In the genomic region with DNA sequence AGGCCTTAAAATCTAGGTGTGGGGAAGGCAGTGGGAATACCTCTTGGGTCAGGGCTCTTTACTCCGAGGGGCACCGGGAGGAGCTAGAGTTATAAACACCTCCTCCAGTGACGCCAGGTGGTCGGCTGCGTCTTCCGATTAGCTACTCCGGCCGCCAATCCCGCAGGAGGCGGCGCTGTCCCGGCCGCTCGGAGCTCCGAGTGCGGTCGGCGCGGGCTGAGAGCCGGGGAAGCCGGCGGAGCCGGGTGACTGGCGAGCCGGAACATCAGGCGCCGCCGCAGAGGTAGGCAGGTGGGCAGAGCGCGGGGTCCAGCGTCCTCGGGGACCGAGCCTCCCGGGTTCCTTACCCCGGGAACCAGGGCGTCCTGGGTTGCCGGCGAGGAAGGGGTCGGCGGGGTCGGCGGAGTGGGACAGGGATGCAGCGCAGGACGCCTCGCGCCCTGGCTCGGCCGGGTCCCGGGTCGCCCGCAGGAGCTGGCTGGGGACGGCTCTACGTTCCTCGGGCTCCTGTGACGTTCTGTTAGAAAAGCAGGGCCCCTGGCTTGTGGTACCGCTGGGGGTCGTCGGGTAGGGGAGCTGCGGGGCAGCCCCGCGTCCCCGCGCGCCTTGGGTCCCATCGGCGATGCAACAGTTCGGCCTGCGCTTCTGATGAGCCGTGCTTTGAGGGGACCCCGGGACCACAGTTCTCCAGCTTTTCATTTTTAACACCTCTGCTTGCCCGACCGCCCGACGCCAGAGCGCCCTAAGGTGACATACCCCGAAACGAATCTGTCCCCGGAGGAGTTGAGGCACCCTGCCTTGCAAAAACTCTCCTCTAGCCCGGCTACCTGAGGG, we compare ENCODE assay signal across 8 mouse cellular contexts. TPM values are rescaled to one million over a fixed set of nuclear protein-coding genes. Genes with fewer than 3 reads are reported as not detected.
A peak's percentile ranks its signal among the peaks of the same experiment; 100 is the strongest.
DNase-seq lines count a peak whose midpoint lies in the region; ATAC-seq and TF ChIP-seq lines count a peak whose summit lies in the region.

TSS of gene Plekhh2 (plus strand) at position 214 of the 834 bp plus-strand sequence.

- no peaks in the 10 kb centered on the region for H3K79me2 ChIP-seq in CH12.LX (replicated peaks; ENCODE audit: control insufficient read depth, extremely low read depth, insufficient read depth, poor library complexity, severe bottlenecking)

- no peaks in the 10 kb centered on the region for H3K36me3 ChIP-seq in CH12.LX (replicated peaks in 1 of 2; ENCODE audit: control insufficient read depth in 1 of 2, insufficient read depth in 1 of 2, low read length in 1 of 2)
- H3K36me3 ChIP-seq in forebrain, embryonic 14.5 days (ENCODE audit: control insufficient read depth, insufficient read depth, low read length): no peaks in the 10 kb centered on the region
- no peaks in the 10 kb centered on the region for H3K36me3 ChIP-seq in heart, postnatal 0 days (replicated peaks; ENCODE audit: control insufficient read depth, insufficient read depth, low read length)
- H3K36me3 ChIP-seq in liver, embryonic 14.5 days (replicated peaks; ENCODE audit: control insufficient read depth, insufficient read depth, low read depth): no peaks in the 10 kb centered on the region
- no peaks in the 10 kb centered on the region for H3K36me3 ChIP-seq in neural tube, embryonic 12.5 days

- peak; percentile 47 for TF ChIP-seq POLR2A in CH12.LX (IDR thresholded peaks at IDR 0.05; ENCODE audit: low read depth, low read length)

- ATAC-seq in forebrain, embryonic 14.5 days: peak; percentile 92
- peak; percentile 87 for ATAC-seq in heart, postnatal 0 days (ENCODE audit: insufficient read depth, low read depth)
- 0 out of 2 replicates have a peak, but pooled peaks have one; percentile 21 for ATAC-seq in liver, embryonic 14.5 days (ENCODE audit: insufficient read depth)
- peak; percentile 88 for ATAC-seq in neural tube, embryonic 12.5 days (ENCODE audit: low FRiP score, low read depth)

- WGBS in forebrain, embryonic 14.5 days: under 1% methylated on average over 77 of the region's 79 CpGs
- under 1% methylated on average over 77 of the region's 79 CpGs for WGBS in heart, postnatal 0 days
- 1% methylated on average over 79 of the region's 79 CpGs for WGBS in liver, embryonic 14.5 days (ENCODE audit: insufficient replicate concordance)
- under 1% methylated on average over 79 of the region's 79 CpGs for WGBS in neural tube, embryonic 12.5 days

- no peak for TF ChIP-seq RAD21 in CH12.LX (IDR thresholded peaks at IDR 0.05; ENCODE audit: low read depth, low read length)

- dilution Hi-C loops in CH12.LX (cut with MboI; ENCODE audit: extremely low pct_ligation_motif_present, extremely low pct_unique_long_range_greater_than_20kb, low sequenced_read_pairs): no loop called here

- in situ Hi-C loops in CH12.LX (cut with MboI; ENCODE audit: low pct_ligation_motif_present, low pct_unique_long_range_greater_than_20kb, low sequenced_read_pairs): no loop called here

- DNase-seq in CH12.LX (ENCODE audit: extremely low read depth): no peak
- DNase-seq in forebrain, embryonic 14.5 days (ENCODE audit: low spot score): peak; percentile 85
- DNase-seq in heart, postnatal 0 days (ENCODE audit: low spot score): peak; percentile 62
- DNase-seq in kidney, postnatal 25 days: peak; percentile 85 to 92
- DNase-seq in liver, embryonic 14.5 days (ENCODE audit: low read depth in 3 of 3, low spot score in 3 of 3): peak; percentile 1 to 22 (median 3)
- DNase-seq in thymus, postnatal 0 days (ENCODE audit: low spot score): peak; percentile 27

- no peak for TF ChIP-seq CTCF in CH12.LX (conservative IDR thresholded peaks at IDR 0.05 in 1 of 2, IDR thresholded peaks at IDR 0.05 in 1 of 2; ENCODE audit: low read depth in 2 of 2, low read length in 2 of 2)
- TF ChIP-seq CTCF in heart, postnatal 0 days (IDR thresholded peaks at IDR 0.05; ENCODE audit: low read depth): no peak
- TF ChIP-seq CTCF in liver, embryonic 14.5 days (IDR thresholded peaks at IDR 0.05; ENCODE audit: low read depth): no peak

- H3K27ac ChIP-seq in CH12.LX (ENCODE audit: insufficient read depth, low read depth): peak within 1 kb of the TSS; percentile 15; the same call in 1 of the 2 replicates
- no peak within 1 kb of the TSS for H3K27ac ChIP-seq in brown adipose tissue, adult 24 weeks (replicated peaks; ENCODE audit: low read depth, low read length)
- H3K27ac ChIP-seq in forebrain, embryonic 14.5 days (ENCODE audit: low read depth, low read length): no peak within 1 kb of the TSS
- peak within 1 kb of the TSS; percentile 47 for H3K27ac ChIP-seq in heart, postnatal 0 days (ENCODE audit: low read depth)
- H3K27ac ChIP-seq in liver, embryonic 14.5 days: no peak within 1 kb of the TSS
- H3K27ac ChIP-seq in neural tube, embryonic 12.5 days: no peak within 1 kb of the TSS

- H3K9ac ChIP-seq in CH12.LX (ENCODE audit: insufficient read depth, low read depth): peak within 1 kb of the TSS; percentile 24
- peak within 1 kb of the TSS; percentile 73 for H3K9ac ChIP-seq in forebrain, embryonic 14.5 days (ENCODE audit: low read length)
- H3K9ac ChIP-seq in heart, postnatal 0 days (replicated peaks; ENCODE audit: low read depth, low read length): peak within 1 kb of the TSS; percentile 71
- H3K9ac ChIP-seq in liver, embryonic 14.5 days (replicated peaks): no peak within 1 kb of the TSS; the same call in 1 of the 2 replicates
- peak within 1 kb of the TSS; percentile 74 for H3K9ac ChIP-seq in neural tube, embryonic 12.5 days

- H3K9me3 ChIP-seq in CH12.LX (replicated peaks; ENCODE audit: low read length): no peaks in the 10 kb centered on the region
- H3K9me3 ChIP-seq in forebrain, embryonic 14.5 days (replicated peaks; ENCODE audit: control insufficient read depth, low read length): no peaks in the 10 kb centered on the region
- no peaks in the 10 kb centered on the region for H3K9me3 ChIP-seq in heart, postnatal 0 days (replicated peaks; ENCODE audit: control insufficient read depth, low read length)
- H3K9me3 ChIP-seq in liver, embryonic 14.5 days (ENCODE audit: control insufficient read depth, low read length): no peaks in the 10 kb centered on the region
- no peaks in the 10 kb centered on the region for H3K9me3 ChIP-seq in neural tube, embryonic 12.5 days

- peak within 1 kb of the TSS; percentile 87 for H3K4me2 ChIP-seq in CH12.LX (ENCODE audit: insufficient read depth, low read depth, poor library complexity, severe bottlenecking)
- H3K4me2 ChIP-seq in forebrain, embryonic 14.5 days (ENCODE audit: low read length): peak within 1 kb of the TSS; percentile 95
- H3K4me2 ChIP-seq in heart, postnatal 0 days (ENCODE audit: low read depth, low read length): peak within 1 kb of the TSS; percentile 98
- H3K4me2 ChIP-seq in liver, embryonic 14.5 days (ENCODE audit: low read depth): peak within 1 kb of the TSS; percentile 57
- peak within 1 kb of the TSS; percentile 96 for H3K4me2 ChIP-seq in neural tube, embryonic 12.5 days (replicated peaks)

- no peaks in the 10 kb centered on the region for H3K27me3 ChIP-seq in CH12.LX (replicated peaks)
- peaks cover 10% of the 10 kb centered on the region; the same call in 1 of the 2 replicates for H3K27me3 ChIP-seq in forebrain, embryonic 14.5 days (replicated peaks; ENCODE audit: control insufficient read depth, insufficient read depth, low read length)
- H3K27me3 ChIP-seq in heart, postnatal 0 days (ENCODE audit: control insufficient read depth, insufficient read depth, low read length): no peaks in the 10 kb centered on the region
- H3K27me3 ChIP-seq in liver, embryonic 14.5 days (ENCODE audit: control insufficient read depth, insufficient read depth, low read length): peaks cover 25% of the 10 kb centered on the region
- 0 out of 2 replicates have a peak, but pooled peaks cover 9% of the 10 kb centered on the region for H3K27me3 ChIP-seq in neural tube, embryonic 12.5 days (replicated peaks)

- peak within 1 kb of the TSS; percentile 28 to 68 (median 38) for H3K4me3 ChIP-seq in CH12.LX (replicated peaks in 1 of 3; ENCODE audit: low read depth in 2 of 3, low read length in 2 of 3, poor library complexity in 1 of 3)
- peak within 1 kb of the TSS; percentile 59 for H3K4me3 ChIP-seq in brown adipose tissue, adult 24 weeks (ENCODE audit: insufficient read depth, low read depth, low read length)
- peak within 1 kb of the TSS; percentile 66 for H3K4me3 ChIP-seq in forebrain, embryonic 14.5 days (ENCODE audit: low read depth, low read length)
- peak within 1 kb of the TSS; percentile 75 for H3K4me3 ChIP-seq in heart, postnatal 0 days (ENCODE audit: low read depth, low read length)
- H3K4me3 ChIP-seq in liver, embryonic 14.5 days (ENCODE audit: insufficient read depth in 1 of 2, low read depth in 2 of 2, low read length in 2 of 2): peak within 1 kb of the TSS; percentile 48 to 51
- peak within 1 kb of the TSS; percentile 69 for H3K4me3 ChIP-seq in neural tube, embryonic 12.5 days

- peaks cover 9 to 25% of the 10 kb centered on the region in 2 experiments for H3K4me1 ChIP-seq in CH12.LX (ENCODE audit: control insufficient read depth in 1 of 2, insufficient read depth in 2 of 2)
- H3K4me1 ChIP-seq in brown adipose tissue, adult 24 weeks (ENCODE audit: control insufficient read depth, insufficient read depth, insufficient read length, low read length): peaks cover 3% of the 10 kb centered on the region; the same call in 1 of the 2 replicates
- peaks cover 17% of the 10 kb centered on the region for H3K4me1 ChIP-seq in forebrain, embryonic 14.5 days (ENCODE audit: control insufficient read depth, insufficient read depth, low read length)
- H3K4me1 ChIP-seq in heart, postnatal 0 days (ENCODE audit: control insufficient read depth, insufficient read depth): 0 out of 2 replicates have a peak, but pooled peaks cover 3% of the 10 kb centered on the region
- peaks cover 0 to 2% of the 10 kb centered on the region in 2 experiments; a peak in 1 of 4 replicates for H3K4me1 ChIP-seq in liver, embryonic 14.5 days (replicated peaks; ENCODE audit: control insufficient read depth in 2 of 2, insufficient read depth in 2 of 2, low read length in 1 of 2)
- H3K4me1 ChIP-seq in neural tube, embryonic 12.5 days: peaks cover 6% of the 10 kb centered on the region; the same call in 1 of the 2 replicates

- no peak for TF ChIP-seq EP300 in CH12.LX (IDR thresholded peaks at IDR 0.05; ENCODE audit: low read length)
- TF ChIP-seq EP300 in heart, postnatal 0 days (IDR thresholded peaks at IDR 0.05; ENCODE audit: low read depth): no peak
- no peak for TF ChIP-seq EP300 in liver, embryonic 14.5 days (IDR thresholded peaks at IDR 0.05; ENCODE audit: low read depth)

RNA-seq across cellular contexts. Expression of gene Plekhh2, which starts in this region (rescaled TPM):
- total RNA-seq in CH12.LX (2012; rRNA removed) (1.6 and 1.7 TPM in 2 replicates), CH12.LX (2014; rRNA removed) (0.21 and 0.27 TPM in 2 replicates)
- polyA plus RNA-seq in CH12.LX (2012; ENCODE audit: insufficient read length, low read depth): 0.87 and 1.1 TPM in 2 replicates
- 0.42 and 0.67 TPM in 2 replicates for polyA plus RNA-seq in brown adipose tissue, adult 24 weeks (2012; ENCODE audit: insufficient read depth, insufficient read length, missing spikeins)
- polyA plus RNA-seq in forebrain, embryonic 14.5 days (2014; fragmentation: Nextera tagmentation; extraction: Ambion mirVana): 0.88 and 1.3 TPM in 2 replicates
- 1.6 TPM in 2 replicates for total RNA-seq in heart, postnatal 0 days (2014; rRNA removed; ENCODE audit: low replicate concordance)
- 0.68 and 0.73 TPM in 2 replicates for polyA plus RNA-seq in heart, postnatal 0 days (2015; fragmentation: Nextera tagmentation; extraction: Ambion mirVana)
- 0.29 and 0.37 TPM in 2 replicates for polyA plus RNA-seq in liver, embryonic 14.5 days (2012; rRNA removed)
- 0.22 and 0.29 TPM in 2 replicates for polyA plus RNA-seq in liver, embryonic 14.5 days (2014; fragmentation: Nextera tagmentation; extraction: Ambion mirVana)
- 3.0 and 3.2 TPM in 2 replicates for polyA plus RNA-seq in neural tube, embryonic 12.5 days (2016; fragmentation: Nextera tagmentation; extraction: Ambion mirVana)
- 0.33 TPM in 2 replicates for polyA plus RNA-seq in thymus, postnatal 0 days (2015; fragmentation: Nextera tagmentation; extraction: Ambion mirVana)

Comparison
In these comparisons a context has a peak if more than half of its experiments do, and no peak if none do; other contexts are left out.
1. Peak in DNase-seq, ATAC-seq, H3K4me3 ChIP-seq and H3K4me2 ChIP-seq in liver, embryonic 14.5 days; RNA of the gene not detected or under 1 TPM.
2. Peak in DNase-seq in thymus, postnatal 0 days; RNA of the gene not detected or under 1 TPM.
3. H3K27ac ChIP-seq: peak in CH12.LX (single experiment) and heart, postnatal 0 days (single experiment); none in brown adipose tissue, adult 24 weeks (single experiment), forebrain, embryonic 14.5 days (single experiment), liver, embryonic 14.5 days (single experiment) and neural tube, embryonic 12.5 days (single experiment).
4. ATAC-seq: peak in every context shown above with its lines; median percentile 92 in forebrain, embryonic 14.5 days; 88 in neural tube, embryonic 12.5 days; 87 in heart, postnatal 0 days; 21 in liver, embryonic 14.5 days.
5. Peak in every context shown above with its lines, with median percentiles within 50 percentile points of each other: H3K4me2 ChIP-seq and H3K4me3 ChIP-seq.